Mouse (Mus musculus) limb, embryonic 13.5 days (tissue): Measurements from ENCODE around the gene Slc30a9. TPM values are rescaled to one million over a fixed set of nuclear protein-coding genes. Genes with fewer than 3 reads are reported as not detected.

ENCODE experiments used
- ATAC-seq: fragments of 200-750 bp; cut with Nextera tagmentation; 2 replicates; pipeline ENCODE4 v1.8.0; 2017; ENCODE audit warnings: low read depth, moderate number of reproducible peaks, moderate TSS enrichment; ENCODE audit not compliant: low FRiP score
- H3K27ac ChIP-seq: fragments of 300-500 bp; sonication (generic); 2 replicates; pipeline ENCODE4 v1.5.1; 2015; ENCODE audit warnings: inconsistent platforms, mild to moderate bottlenecking, moderate library complexity
- H3K27me3 ChIP-seq: fragments of 300-500 bp; sonication (generic); 2 replicates; pipeline ENCODE4 v1.6.1; 2015; ENCODE audit warnings: mild to moderate bottlenecking, inconsistent platforms
- H3K36me3 ChIP-seq: fragments of 300-500 bp; sonication (generic); 2 replicates; pipeline ENCODE4 v1.6.1; 2015; ENCODE audit warnings: inconsistent platforms, mild to moderate bottlenecking, moderate library complexity
- H3K4me1 ChIP-seq: fragments of 300-500 bp; sonication (generic); 2 replicates; pipeline ENCODE4 v1.6.1; 2015; ENCODE audit warnings: inconsistent platforms
- H3K4me2 ChIP-seq: fragments of 300-500 bp; sonication (generic); replicated peaks from 2 replicates; pipeline ENCODE4 v1.6.1; 2015; ENCODE audit warnings: inconsistent platforms, mild to moderate bottlenecking, moderate library complexity
- H3K4me3 ChIP-seq: fragments of 300-500 bp; sonication (generic); 2 replicates; pipeline ENCODE4 v1.5.1; 2015; ENCODE audit warnings: moderate library complexity, mild to moderate bottlenecking, inconsistent platforms
- H3K9ac ChIP-seq: fragments of 300-500 bp; sonication (generic); 2 replicates; pipeline ENCODE4 v1.6.1; 2015; ENCODE audit warnings: mild to moderate bottlenecking, inconsistent platforms
- H3K9me3 ChIP-seq: fragments of 300-500 bp; sonication (generic); 2 replicates; pipeline ENCODE4 v1.6.1; 2016; ENCODE audit warnings: inconsistent platforms
- WGBS: fragments of 180-500 bp; shearing (Covaris S2); methylation state at CpG from one replicate; pipeline ENCODE4 v1.1.7; 2015; 5-methylcytosine and 5-hydroxymethylcytosine counted together
- polyA plus RNA-seq: library from polyadenylated mRNA; unstranded; fragments of >200 nt; fragmentation: Nextera tagmentation; extraction: Ambion mirVana; gene quantifications from 2 replicates; pipeline ENCODE4 v1.2.1, GENCODE M21; 2015

Slc30a9 gene
- polyA plus RNA-seq, 1 experiment from 2014 or later: 97.0 TPM

GRCm38 (mm10) chr5:67296171-67296570 lies 10.6 kb upstream of the Slc30a9 start:
- Histone ChIP-seq H3K27ac (no peak overlapping the region), H3K4me2 (no peak overlapping the region), H3K4me3 (no peak overlapping the region), H3K9ac (no peak overlapping the region), H3K4me1 (no peaks in the 10 kb centered on the region), H3K27me3 (no peaks in the 10 kb centered on the region), H3K36me3 (peaks cover 11% of the 10 kb centered on the region), H3K9me3 (no peaks in the 10 kb centered on the region)
- ATAC-seq: no peak
- 100% methylated on average over 1 of the region's 1 CpGs for WGBS

- ATAC-seq: no peak
- H3K9ac ChIP-seq: no peak overlapping the region
- no peak overlapping the region for H3K27ac ChIP-seq
- no peak overlapping the region for H3K4me2 ChIP-seq
- no peak overlapping the region for H3K4me3 ChIP-seq
- no peaks in the 10 kb centered on the region for H3K4me1 ChIP-seq
- WGBS: 87% methylated on average over 5 of the region's 5 CpGs
- no peaks in the 10 kb centered on the region for H3K9me3 ChIP-seq
- H3K27me3 ChIP-seq: no peaks in the 10 kb centered on the region
- H3K36me3 ChIP-seq: peaks cover 8% of the 10 kb centered on the region
Measured at GRCm38 (mm10) chr5:67297026-67297813, 9.5 kb upstream of the Slc30a9 start.

- Histone ChIP-seq H3K4me2 (no peak overlapping the region), H3K27me3 (no peaks in the 10 kb centered on the region), H3K4me3 (no peak overlapping the region), H3K27ac (no peak overlapping the region), H3K4me1 (no peaks in the 10 kb centered on the region), H3K9me3 (no peaks in the 10 kb centered on the region), H3K9ac (no peak overlapping the region), H3K36me3 (no peaks in the 10 kb centered on the region)
- WGBS: 86% methylated on average over 6 of the region's 6 CpGs
- no peak for ATAC-seq
Measured at GRCm38 (mm10) chr5:67299847-67300412, 6.8 kb upstream of the Slc30a9 start.

DNA sequence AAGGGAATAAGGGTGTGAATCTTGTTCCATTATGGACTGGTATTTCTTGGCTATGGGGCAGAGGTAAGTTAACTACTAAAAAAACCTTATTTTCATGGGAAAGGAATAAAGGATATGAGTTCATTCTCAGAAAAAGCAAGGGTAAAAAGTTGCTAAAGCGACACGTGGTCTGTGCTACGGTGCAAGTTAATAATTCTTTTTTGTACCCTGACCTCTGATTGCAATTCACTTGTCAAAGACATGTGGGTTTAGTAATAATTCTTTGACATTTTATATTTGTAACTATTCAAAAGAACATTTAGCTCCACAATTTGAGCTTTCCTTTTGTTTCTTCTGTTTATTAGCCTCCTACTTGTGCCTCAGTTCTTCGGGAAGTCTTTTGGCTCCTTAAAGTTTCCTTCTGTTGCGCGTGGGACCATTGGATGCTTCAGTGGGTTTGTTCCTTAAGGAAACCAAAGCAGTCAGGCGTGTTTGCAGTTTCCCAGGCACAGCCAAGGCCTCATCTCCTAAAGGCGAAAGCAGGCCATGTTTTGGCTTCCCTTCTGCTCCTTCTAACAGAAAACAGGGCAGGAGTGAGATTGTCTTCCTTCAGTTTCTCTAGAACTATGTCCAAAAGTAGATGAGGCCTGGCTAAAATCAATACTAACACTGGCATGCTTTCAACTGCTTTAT lies 5.7 kb upstream of the Slc30a9 start:
- H3K4me2 ChIP-seq: no peak overlapping the region

DNA sequence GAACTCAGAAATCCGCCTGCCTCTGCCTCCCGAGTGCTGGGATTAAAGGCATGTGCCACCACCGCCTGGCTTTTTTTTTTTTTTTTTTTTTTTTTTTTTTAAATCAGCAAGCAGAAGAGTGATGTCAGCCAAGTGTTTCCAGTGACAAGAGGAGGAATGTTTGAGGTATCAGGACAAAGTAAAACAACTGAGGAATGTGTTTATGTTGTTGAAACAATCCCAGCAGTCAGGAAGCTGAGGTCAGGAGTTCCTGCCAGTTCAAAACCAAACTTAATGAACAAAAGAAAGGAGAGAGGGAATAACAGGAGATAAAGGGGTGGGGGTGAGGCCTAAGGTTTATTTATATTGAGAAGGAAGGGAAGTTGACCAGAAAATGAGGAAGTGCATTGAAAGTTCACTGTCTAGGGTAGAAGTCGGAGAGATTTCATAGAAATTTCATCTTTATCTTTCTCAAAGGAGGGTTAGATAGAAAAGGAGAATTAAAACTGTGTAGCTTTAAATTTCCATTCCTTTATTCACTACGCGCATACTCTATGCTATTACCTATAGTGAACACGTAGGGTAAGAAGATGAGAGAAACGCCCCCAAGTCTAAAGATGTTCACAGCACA lies 4.9 kb upstream of the Slc30a9 start:
- Histone ChIP-seq H3K27me3 (no peaks in the 10 kb centered on the region), H3K36me3 (no peaks in the 10 kb centered on the region), H3K9me3 (no peaks in the 10 kb centered on the region), H3K9ac (no peak overlapping the region), H3K4me3 (no peak overlapping the region), H3K4me1 (no peaks in the 10 kb centered on the region), H3K27ac (no peak overlapping the region), H3K4me2 (no peak overlapping the region)
- WGBS: 92% methylated on average over 7 of the region's 8 CpGs
- ATAC-seq: no peak

More for the DNA sequence above, 5.7 kb upstream of the Slc30a9 start:
- Histone ChIP-seq H3K27ac (no peak overlapping the region), H3K4me3 (no peak overlapping the region), H3K4me1 (no peaks in the 10 kb centered on the region), H3K36me3 (no peaks in the 10 kb centered on the region), H3K9ac (no peak overlapping the region), H3K9me3 (no peaks in the 10 kb centered on the region), H3K27me3 (no peaks in the 10 kb centered on the region)
- WGBS: 97% methylated on average over 8 of the region's 8 CpGs
- ATAC-seq: no peak

DNA sequence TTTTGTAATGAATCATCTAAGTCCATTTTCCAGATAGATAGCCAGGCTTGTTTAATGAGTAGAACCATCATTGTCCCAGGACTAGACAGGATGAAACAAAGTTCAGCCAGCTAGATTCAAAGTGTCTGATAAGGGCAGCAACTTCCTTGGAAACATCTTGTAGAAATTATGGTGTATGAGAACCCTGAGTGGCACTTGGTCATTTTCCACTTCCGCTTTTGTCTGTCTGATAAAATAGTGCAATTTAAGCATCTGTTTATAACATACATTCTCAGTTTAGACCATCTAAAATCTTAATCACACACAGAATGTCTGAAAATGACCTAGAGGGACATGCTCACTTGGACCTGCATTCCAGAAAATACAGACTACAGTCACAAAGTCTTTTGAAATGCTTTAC lies 2.9 kb upstream of the Slc30a9 start:
- ATAC-seq: no peak
- Histone ChIP-seq H3K4me2 (no peak overlapping the region), H3K4me1 (peaks cover 10% of the 10 kb centered on the region), H3K27ac (no peak overlapping the region), H3K4me3 (no peak overlapping the region), H3K27me3 (no peaks in the 10 kb centered on the region), H3K9me3 (no peaks in the 10 kb centered on the region), H3K9ac (no peak overlapping the region), H3K36me3 (no peaks in the 10 kb centered on the region)
- WGBS: 87% methylated on average over 1 of the region's 1 CpGs

DNA sequence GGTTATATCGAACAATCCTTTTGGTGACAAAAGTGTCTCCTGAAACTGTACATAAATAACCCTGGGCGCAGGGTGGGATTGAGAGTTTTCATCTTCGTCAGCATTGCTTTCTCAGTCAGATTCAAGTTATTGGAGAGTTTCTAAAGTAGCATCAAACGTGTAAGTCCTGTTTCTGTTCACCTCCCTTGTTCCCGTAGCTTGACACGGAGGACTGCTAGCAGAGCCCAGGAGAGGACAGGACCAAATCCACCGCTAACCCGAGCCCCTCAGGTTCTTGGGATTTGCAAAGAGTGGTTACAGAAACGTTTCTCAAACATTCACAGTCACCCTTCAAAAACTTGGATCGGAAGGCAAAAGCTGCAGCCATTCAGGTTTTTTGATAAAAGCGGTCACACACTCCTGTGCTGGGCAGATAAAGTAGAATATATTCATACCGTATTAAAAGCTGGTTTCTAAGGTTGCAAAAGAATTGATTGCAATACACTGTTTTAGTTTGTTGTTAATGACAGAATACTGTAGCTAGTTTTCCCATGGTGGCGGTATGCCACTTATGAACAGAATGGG lies 986 bp downstream of the Slc30a9 start:
- Histone ChIP-seq H3K9ac (peak overlapping the region; percentile 92), H3K36me3 (peaks cover 12% of the 10 kb centered on the region; the same call in 1 of the 2 replicates), H3K27me3 (no peaks in the 10 kb centered on the region), H3K4me3 (peak overlapping the region; percentile 98), H3K4me2 (peak overlapping the region; percentile 81), H3K9me3 (no peaks in the 10 kb centered on the region), H3K4me1 (peaks cover 10% of the 10 kb centered on the region), H3K27ac (no peak overlapping the region)
- ATAC-seq: no peak
- 29% methylated on average over 13 of the region's 13 CpGs for WGBS

DNA sequence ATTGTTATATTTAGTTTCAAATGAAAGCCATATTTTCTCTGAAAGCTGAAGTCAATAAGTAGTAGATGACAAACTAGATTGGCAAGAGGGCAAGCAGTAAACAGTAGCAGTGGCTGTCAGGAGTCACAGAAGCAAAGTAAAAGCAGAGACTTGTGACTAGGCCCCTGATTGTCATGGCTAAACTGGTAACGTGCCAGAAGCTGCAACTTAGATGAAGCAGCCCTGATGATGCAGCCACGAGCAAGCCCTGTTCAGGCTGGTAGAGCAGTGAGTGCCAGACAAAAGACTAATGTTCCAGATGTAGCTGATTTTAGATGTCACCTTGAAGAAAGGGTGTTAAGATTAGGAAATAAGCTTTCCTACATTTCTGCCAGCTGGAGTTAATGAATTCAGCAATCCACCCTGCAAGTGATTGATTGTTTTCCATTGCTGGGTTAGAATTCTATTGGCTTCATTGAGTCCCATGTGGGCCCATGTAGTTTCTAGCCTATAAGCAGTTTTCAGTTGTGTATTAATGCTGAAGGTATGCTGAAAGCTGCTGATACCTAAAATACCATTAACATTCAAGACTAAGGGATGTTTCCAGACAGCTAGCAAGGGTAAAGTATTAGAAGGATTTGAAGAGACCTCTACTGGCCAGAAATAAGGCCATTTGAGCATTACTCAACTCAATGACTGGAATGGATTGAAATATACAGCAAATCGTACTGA lies 5.2 kb downstream of the Slc30a9 start:
- WGBS: 62% methylated on average over 3 of the region's 3 CpGs

GRCm38 (mm10) chr5:67312522-67312851 lies 5.7 kb downstream of the Slc30a9 start:
- H3K27ac ChIP-seq: no peak overlapping the region
- H3K9me3 ChIP-seq: no peaks in the 10 kb centered on the region
- H3K27me3 ChIP-seq: no peaks in the 10 kb centered on the region
- no peak for ATAC-seq
- H3K4me3 ChIP-seq: no peak overlapping the region
- H3K9ac ChIP-seq: no peak overlapping the region
- H3K36me3 ChIP-seq: peaks cover 13% of the 10 kb centered on the region
- WGBS: 90% methylated on average over 3 of the region's 3 CpGs
- peaks cover 10% of the 10 kb centered on the region for H3K4me1 ChIP-seq
- no peak overlapping the region for H3K4me2 ChIP-seq

More for the DNA sequence above, 5.2 kb downstream of the Slc30a9 start:
- H3K4me2 ChIP-seq: no peak overlapping the region
- H3K9ac ChIP-seq: no peak overlapping the region
- H3K27ac ChIP-seq: no peak overlapping the region
- ATAC-seq: no peak
- H3K4me1 ChIP-seq: peaks cover 10% of the 10 kb centered on the region
- peaks cover 12% of the 10 kb centered on the region; the same call in 1 of the 2 replicates for H3K36me3 ChIP-seq
- H3K4me3 ChIP-seq: no peak overlapping the region
- no peaks in the 10 kb centered on the region for H3K27me3 ChIP-seq
- H3K9me3 ChIP-seq: no peaks in the 10 kb centered on the region

DNA sequence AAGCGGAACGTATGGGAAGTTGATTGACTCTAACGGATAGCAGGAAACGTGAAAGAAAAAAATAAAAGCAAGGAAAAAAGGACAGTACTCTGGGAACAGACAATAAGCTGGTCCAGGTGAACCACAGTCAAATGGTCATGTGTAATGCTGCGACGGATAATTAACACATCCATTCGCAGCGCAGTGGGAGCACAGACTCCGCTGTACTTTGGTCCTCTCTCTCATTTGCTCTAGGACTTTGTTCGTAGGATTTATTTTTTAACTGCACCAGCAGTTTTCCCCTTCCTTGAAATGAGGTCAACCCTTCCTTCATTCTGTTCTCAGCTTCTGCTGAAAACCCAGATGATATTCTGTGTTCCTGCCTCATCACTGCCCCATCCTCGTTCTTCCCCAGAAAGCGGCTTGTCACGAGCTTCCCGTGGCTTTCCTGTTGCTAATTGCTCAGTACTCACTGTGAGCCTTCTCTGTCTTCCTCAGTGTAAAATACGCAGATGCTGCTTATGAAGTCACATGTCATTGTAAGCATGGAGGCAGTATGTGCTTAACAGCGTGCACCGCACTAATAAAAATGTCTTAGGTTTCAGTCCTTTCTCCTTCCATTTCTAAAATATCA lies 15.0 kb downstream of the Slc30a9 start:
- Histone ChIP-seq H3K27ac (no peak overlapping the region), H3K27me3 (no peaks in the 10 kb centered on the region), H3K36me3 (peaks cover 20% of the 10 kb centered on the region), H3K9me3 (no peaks in the 10 kb centered on the region), H3K4me2 (no peak overlapping the region), H3K9ac (no peak overlapping the region), H3K4me1 (no peaks in the 10 kb centered on the region), H3K4me3 (no peak overlapping the region)
- WGBS: 84% methylated on average over 17 of the region's 17 CpGs
- ATAC-seq: no peak

GRCm38 (mm10) chr5:67324032-67324431 lies 17.3 kb downstream of the Slc30a9 start:
- Histone ChIP-seq H3K36me3 (peaks cover 11% of the 10 kb centered on the region), H3K27me3 (no peaks in the 10 kb centered on the region), H3K4me2 (no peak overlapping the region), H3K27ac (no peak overlapping the region), H3K9ac (no peak overlapping the region), H3K4me3 (no peak overlapping the region), H3K9me3 (no peaks in the 10 kb centered on the region), H3K4me1 (no peaks in the 10 kb centered on the region)
- ATAC-seq: no peak
- WGBS: 45% methylated on average over 1 of the region's 1 CpGs
